12 mouse cellular contexts compared by ENCODE assay signal in the genomic region with DNA sequence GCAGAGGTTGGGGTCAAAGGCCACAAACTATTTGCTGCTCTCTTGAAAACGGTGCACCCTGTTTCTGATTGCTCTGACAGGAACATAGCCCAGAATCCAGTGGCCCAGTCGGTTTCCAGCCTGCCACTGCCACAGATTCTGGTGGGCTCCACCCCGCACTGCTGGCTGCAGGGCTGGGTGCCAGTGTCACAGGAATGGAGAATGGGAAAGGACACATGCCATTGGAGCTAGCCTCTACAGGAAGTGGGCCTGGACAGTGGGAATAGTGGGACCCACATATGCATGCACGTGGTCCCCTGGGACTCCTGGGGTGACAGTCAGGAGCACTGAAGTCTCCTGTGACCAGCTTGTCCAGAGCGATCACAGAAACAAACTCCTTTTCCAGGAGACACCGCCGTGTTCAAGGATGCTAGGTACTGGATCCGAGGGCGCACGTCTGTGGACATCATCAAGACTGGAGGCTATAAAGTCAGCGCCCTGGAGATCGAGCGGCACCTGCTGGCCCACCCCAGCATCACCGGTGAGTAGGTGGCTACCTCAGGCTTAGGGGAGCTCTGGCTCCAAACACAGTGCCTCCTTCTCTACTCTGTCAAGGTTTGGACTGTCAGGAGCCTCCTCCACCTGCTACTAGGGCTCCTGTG. TPM values are rescaled to one million over a fixed set of nuclear protein-coding genes. Genes with fewer than 3 reads are reported as not detected.
DNase-seq lines count a peak whose midpoint lies in the region; ATAC-seq lines count a peak whose summit lies in the region.
"Had no signal": no experiment of that assay in that cellular context is flagged by ENCODE, and none has a peak within 500 bp of the region (broad histone marks: within the 10 kb centered on the region; RNA-seq: fewer than 3 reads in every experiment).

No protein-coding gene starts in this region.

- H3K27me3 ChIP-seq in hindbrain, embryonic 13.5 days: no peaks in the 10 kb centered on the region; the same call in 1 of the 2 replicates
- H3K27me3 ChIP-seq: embryonic facial prominence, embryonic 15.5 days had no signal

- peaks cover 19% of the 10 kb centered on the region for H3K36me3 ChIP-seq in hindbrain, embryonic 13.5 days

- peaks cover 79% of the 10 kb centered on the region for H3K4me1 ChIP-seq in hindbrain, embryonic 13.5 days (replicated peaks)

- peak overlapping the region; percentile 59; the same call in 1 of the 2 replicates for H3K9ac ChIP-seq in hindbrain, embryonic 13.5 days
- H3K9ac ChIP-seq: embryonic facial prominence, embryonic 15.5 days had no signal

- ATAC-seq in hindbrain, embryonic 13.5 days (ENCODE audit: low FRiP score): no peak
- ATAC-seq in neutrophil, adult 5-6 weeks (ENCODE audit: extremely low read depth, insufficient number of reproducible peaks, low FRiP score, poor library complexity, severe bottlenecking): peak; percentile 28; the same call in 1 of the 2 replicates

- WGBS in hindbrain, embryonic 13.5 days: 75% methylated on average over 14 of the region's 14 CpGs

- DNase-seq in cerebellum, adult 9-11 months: peak; percentile 29
- no peak for DNase-seq in cerebellum, adult 11-12 months
- DNase-seq in lung, postnatal 36 days: peak; percentile 13
- no peak for DNase-seq in lung, postnatal 25 days (ENCODE audit: low spot score)
- DNase-seq in kidney, adult 8-10 months: no peak
- DNase-seq in adrenal gland, adult 2 months: no peak
- DNase-seq: adrenal gland, postnatal 25 days had no signal

- no peak overlapping the region for H3K4me2 ChIP-seq in hindbrain, embryonic 13.5 days
- H3K4me2 ChIP-seq: embryonic facial prominence, embryonic 15.5 days had no signal

- H3K9me3 ChIP-seq in hindbrain, embryonic 13.5 days: no peaks in the 10 kb centered on the region
- H3K9me3 ChIP-seq: embryonic facial prominence, embryonic 15.5 days had no signal

- peak overlapping the region; percentile 91 for H3K27ac ChIP-seq in hindbrain, embryonic 13.5 days
- H3K27ac ChIP-seq: embryonic facial prominence, embryonic 15.5 days; left cerebral cortex, adult 2 months had no signal

- no peak overlapping the region for H3K4me3 ChIP-seq in hindbrain, embryonic 13.5 days
- H3K4me3 ChIP-seq: embryonic facial prominence, embryonic 15.5 days; left cerebral cortex, adult 2 months; myocyte had no signal

RNA-seq across cellular contexts. Expression of a gene that starts 35.0 kb away (rescaled TPM):
- polyA plus RNA-seq in hindbrain, embryonic 13.5 days (2015; fragmentation: Nextera tagmentation; extraction: Ambion mirVana): 1.5 and 1.8 TPM in 2 replicates
- not detected in 2 replicates for total RNA-seq in neutrophil, adult 5-6 weeks (2017)
- total RNA-seq in adrenal gland, adult 2 months (2021): under 1 TPM; 0.79 to 0.95 TPM
- polyA plus RNA-seq in adrenal gland, adult 2 months (2012; rRNA removed): 0.72 and 0.79 TPM in 2 replicates

RNA-seq across cellular contexts. Expression of a gene that starts 37.4 kb away (rescaled TPM):
- 16.2 and 17.4 TPM in 2 replicates for polyA plus RNA-seq in hindbrain, embryonic 13.5 days (2015; fragmentation: Nextera tagmentation; extraction: Ambion mirVana)
- 5.2 and 8.3 TPM in 2 replicates for total RNA-seq in neutrophil, adult 5-6 weeks (2017)
- total RNA-seq in adrenal gland, adult 2 months (2021): 10 to 100 TPM; 40.4 to 42.3 TPM
- polyA plus RNA-seq in adrenal gland, adult 2 months (2012; rRNA removed): 44.4 and 45.8 TPM in 2 replicates

Comparison
In these comparisons a context has a peak if more than half of its experiments do, and no peak if none do; other contexts are left out.
1. DNase-seq: peak in cerebellum, adult 9-11 months (single experiment) and lung, postnatal 36 days (single experiment); none in cerebellum, adult 11-12 months (single experiment), lung, postnatal 25 days (single experiment), kidney, adult 8-10 months (0 of 2) and adrenal gland, adult 2 months (single experiment).